Mouse (Mus musculus) hindbrain, postnatal 0 days (tissue): ENCODE results near the gene Necap1. TPM values are rescaled to one million over a fixed set of nuclear protein-coding genes. Genes with fewer than 3 reads are reported as not detected.

ENCODE experiments used
- ATAC-seq: fragments of 200-750 bp; cut with Nextera tagmentation; 2 replicates; pipeline ENCODE4 v1.8.0; 2017; ENCODE audit warnings: mild to moderate bottlenecking, moderate TSS enrichment, moderate library complexity
- DNase-seq: peaks from one replicate; pipeline ENCODE4 v3.0.0-alpha.2; 2015; ENCODE audit warnings: low spot score
- H3K27ac ChIP-seq: fragments of 300-500 bp; sonication (generic); 2 replicates; pipeline ENCODE4 v1.5.1; 2014; ENCODE audit warnings: mild to moderate bottlenecking
- H3K27me3 ChIP-seq: fragments of 300-500 bp; sonication (generic); 2 replicates; pipeline ENCODE4 v1.6.1; 2014; ENCODE audit warnings: low read length, mixed read lengths; ENCODE audit not compliant: insufficient read depth
- H3K36me3 ChIP-seq: fragments of 300-500 bp; sonication (generic); 2 replicates; pipeline ENCODE4 v1.6.1; 2014; ENCODE audit warnings: low read length, mixed read lengths; ENCODE audit not compliant: insufficient read depth
- H3K4me1 ChIP-seq: fragments of 300-500 bp; sonication (generic); 2 replicates; pipeline ENCODE4 v1.6.1; 2014; ENCODE audit warnings: antibody characterized with exemption, low read length, mixed read lengths; ENCODE audit not compliant: insufficient read depth
- H3K4me2 ChIP-seq: fragments of 300-500 bp; sonication (generic); 2 replicates; pipeline ENCODE4 v1.6.1; 2014; ENCODE audit warnings: low read depth, mild to moderate bottlenecking, low read length, moderate library complexity, mixed read lengths
- H3K4me3 ChIP-seq: fragments of 300-500 bp; sonication (generic); 2 replicates; pipeline ENCODE4 v1.5.1; 2014; ENCODE audit warnings: low read length
- H3K9ac ChIP-seq: fragments of 300-500 bp; sonication (generic); replicated peaks from 2 replicates; pipeline ENCODE4 v1.6.1; 2014; ENCODE audit warnings: mild to moderate bottlenecking, low read length, moderate library complexity, mixed read lengths
- H3K9me3 ChIP-seq: fragments of 300-500 bp; sonication (generic); 2 replicates; pipeline ENCODE4 v1.6.1; 2016; ENCODE audit warnings: low read length, mixed read lengths
- CTCF ChIP-seq: IDR thresholded peaks from 2 replicates; pipeline ENCODE4 v1.5.1; 2016; ENCODE audit warnings: antibody characterized with exemption, control low read depth, low read depth
- WGBS: fragments of 180-500 bp; shearing (Covaris S2); extraction: QIAGEN DNeasy Blood & Tissue Kit; methylation state at CpG from one replicate; pipeline ENCODE4 v1.1.7; 2014; 5-methylcytosine and 5-hydroxymethylcytosine counted together
- polyA plus RNA-seq: library from polyadenylated mRNA; unstranded; fragments of >200 nt; fragmentation: Nextera tagmentation; extraction: Ambion mirVana; gene quantifications from 2 replicates; pipeline ENCODE4 v1.2.1, GENCODE M21; 2015
- total RNA-seq: library from RNA; depleted of rRNA; stranded (reverse); fragments of >200 nt; gene quantifications from 2 replicates; pipeline ENCODE4 v1.2.3, GENCODE M21; 2014

The Necap1 gene
- total and polyA plus RNA-seq, 2 experiments from 2014 or later = 121 to 162 TPM

DNA sequence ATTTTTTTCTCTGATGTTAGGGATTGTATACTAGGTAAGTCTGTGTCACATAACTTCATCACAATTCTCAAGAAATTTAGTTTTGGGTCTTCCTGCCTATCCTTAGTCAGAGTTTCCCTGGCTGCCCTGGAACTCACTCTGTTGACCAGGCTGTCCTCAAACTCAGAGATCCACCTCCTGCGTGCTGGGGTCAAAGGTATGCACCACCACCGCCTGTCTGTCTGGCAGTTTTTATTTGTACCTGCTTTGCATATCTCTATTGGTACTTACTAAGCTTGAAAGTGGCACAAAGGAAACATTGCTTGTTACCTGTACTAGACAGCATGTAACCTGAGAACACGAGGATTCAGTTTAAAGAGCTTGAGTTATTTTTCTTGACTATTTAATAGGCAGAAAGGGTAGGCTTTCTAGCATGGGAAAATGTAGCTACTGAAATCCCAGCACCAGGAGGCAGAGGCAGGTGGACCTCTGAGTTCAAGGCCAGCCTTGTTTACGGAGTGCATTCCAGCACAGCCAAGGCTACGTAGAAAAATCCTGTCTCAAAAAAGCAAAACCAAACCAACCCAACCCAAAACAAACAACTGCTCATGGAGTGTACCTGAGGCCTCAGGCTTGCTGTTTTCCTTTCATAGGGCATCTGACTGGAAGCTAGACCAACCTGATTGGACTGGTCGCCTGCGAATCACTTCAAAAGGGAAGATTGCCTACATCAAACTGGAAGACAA is 5.7 kb downstream of the Necap1 start:
- Histone ChIP-seq H3K9me3 (no peaks in the 10 kb centered on the region), H3K4me3 (no peak overlapping the region), H3K27me3 (no peaks in the 10 kb centered on the region), H3K36me3 (peaks cover 56% of the 10 kb centered on the region), H3K27ac (no peak overlapping the region), H3K4me1 (0 out of 2 replicates have a peak, but pooled peaks cover 5% of the 10 kb centered on the region), H3K4me2 (no peak overlapping the region), H3K9ac (no peak overlapping the region)
- WGBS = 90% methylated on average over 7 of the region's 7 CpGs
- DNase-seq (no peak), ATAC-seq (no peak)
- no peak for TF ChIP-seq CTCF

DNA sequence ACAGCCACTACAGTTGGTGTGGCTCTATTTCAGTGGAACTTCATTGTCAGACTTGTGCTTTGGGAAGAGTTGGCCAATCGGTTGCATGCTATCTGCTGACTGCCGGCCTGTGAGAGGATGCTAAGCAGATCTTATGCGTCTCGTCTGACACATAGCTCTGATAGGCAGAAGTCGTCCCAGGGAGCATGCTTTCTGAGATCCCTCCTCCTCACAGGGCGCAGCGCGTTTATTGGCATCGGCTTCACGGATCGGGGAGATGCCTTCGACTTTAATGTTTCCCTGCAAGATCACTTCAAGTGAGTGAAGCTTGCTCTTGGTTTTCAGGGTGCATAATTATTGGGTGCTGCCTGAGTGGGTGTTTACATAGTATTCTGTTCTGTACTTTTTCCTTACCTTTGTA is 7.0 kb downstream of the Necap1 start:
- 96% methylated on average over 12 of the region's 12 CpGs for WGBS
- no peak overlapping the region for H3K4me2 ChIP-seq
- H3K9ac ChIP-seq = no peak overlapping the region
- H3K9me3 ChIP-seq = no peaks in the 10 kb centered on the region
- peaks cover 59% of the 10 kb centered on the region for H3K36me3 ChIP-seq
- DNase-seq = no peak
- H3K27ac ChIP-seq = no peak overlapping the region
- no peak for TF ChIP-seq CTCF
- H3K4me3 ChIP-seq = no peak overlapping the region
- 0 out of 2 replicates have a peak, but pooled peaks cover under 1% of the 10 kb centered on the region for H3K4me1 ChIP-seq
- H3K27me3 ChIP-seq = no peaks in the 10 kb centered on the region
- ATAC-seq = no peak

DNA sequence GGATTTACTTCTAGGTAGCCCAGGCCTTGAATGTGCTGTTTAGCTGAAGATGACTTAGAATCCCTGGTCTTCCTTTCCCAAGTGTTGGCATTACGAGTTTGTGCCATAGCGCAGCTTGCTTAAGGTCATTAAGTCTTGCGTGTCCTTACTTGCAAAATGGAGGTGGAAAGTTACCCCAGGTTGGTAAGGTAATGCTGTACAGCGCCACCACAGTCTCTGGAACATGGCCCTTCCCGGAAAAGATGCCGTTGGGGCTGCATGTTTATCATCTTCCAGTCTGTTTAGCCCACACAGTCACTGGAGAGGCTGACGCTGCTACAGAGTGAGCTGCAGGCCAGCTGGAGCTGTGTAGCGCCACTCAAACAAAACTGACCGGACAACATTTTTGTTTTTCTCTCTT is 9.3 kb downstream of the Necap1 start:
- H3K9ac ChIP-seq = no peak overlapping the region
- WGBS = 95% methylated on average over 9 of the region's 9 CpGs
- DNase-seq = no peak
- no peaks in the 10 kb centered on the region for H3K4me1 ChIP-seq
- TF ChIP-seq CTCF = no peak
- no peaks in the 10 kb centered on the region for H3K27me3 ChIP-seq
- no peak overlapping the region for H3K4me2 ChIP-seq
- no peak for ATAC-seq
- H3K4me3 ChIP-seq = no peak overlapping the region
- H3K36me3 ChIP-seq = peaks cover 78% of the 10 kb centered on the region
- no peak overlapping the region for H3K27ac ChIP-seq
- H3K9me3 ChIP-seq = no peaks in the 10 kb centered on the region

DNA sequence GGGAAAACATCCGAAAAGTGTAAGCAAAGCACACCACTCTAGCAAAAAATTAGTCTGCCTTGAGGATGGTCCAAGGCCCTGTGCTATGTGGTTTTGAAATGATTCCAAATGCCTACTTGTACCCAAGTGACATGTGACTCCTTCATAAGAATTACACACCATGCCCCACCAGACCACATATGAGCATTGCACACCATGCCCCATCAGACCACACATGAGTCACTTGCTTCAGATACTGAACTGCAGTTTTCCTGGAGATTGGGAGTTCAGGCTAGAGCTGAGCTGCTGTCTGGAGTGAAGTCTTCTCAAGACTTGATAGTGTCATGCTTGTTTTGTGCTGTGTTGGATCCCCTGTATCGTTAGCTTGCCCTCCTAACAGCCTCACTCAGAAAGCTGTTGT is 15.3 kb downstream of the Necap1 start:
- Histone ChIP-seq H3K36me3 (peaks cover 36% of the 10 kb centered on the region), H3K4me1 (no peaks in the 10 kb centered on the region), H3K27me3 (no peaks in the 10 kb centered on the region), H3K27ac (no peak overlapping the region), H3K4me2 (no peak overlapping the region), H3K9ac (no peak overlapping the region), H3K4me3 (no peak overlapping the region), H3K9me3 (no peaks in the 10 kb centered on the region)
- ATAC-seq = no peak; the same call in 1 of the 2 replicates
- DNase-seq = no peak
- TF ChIP-seq CTCF = no peak
- WGBS = 89% methylated on average over 2 of the region's 2 CpGs

DNA sequence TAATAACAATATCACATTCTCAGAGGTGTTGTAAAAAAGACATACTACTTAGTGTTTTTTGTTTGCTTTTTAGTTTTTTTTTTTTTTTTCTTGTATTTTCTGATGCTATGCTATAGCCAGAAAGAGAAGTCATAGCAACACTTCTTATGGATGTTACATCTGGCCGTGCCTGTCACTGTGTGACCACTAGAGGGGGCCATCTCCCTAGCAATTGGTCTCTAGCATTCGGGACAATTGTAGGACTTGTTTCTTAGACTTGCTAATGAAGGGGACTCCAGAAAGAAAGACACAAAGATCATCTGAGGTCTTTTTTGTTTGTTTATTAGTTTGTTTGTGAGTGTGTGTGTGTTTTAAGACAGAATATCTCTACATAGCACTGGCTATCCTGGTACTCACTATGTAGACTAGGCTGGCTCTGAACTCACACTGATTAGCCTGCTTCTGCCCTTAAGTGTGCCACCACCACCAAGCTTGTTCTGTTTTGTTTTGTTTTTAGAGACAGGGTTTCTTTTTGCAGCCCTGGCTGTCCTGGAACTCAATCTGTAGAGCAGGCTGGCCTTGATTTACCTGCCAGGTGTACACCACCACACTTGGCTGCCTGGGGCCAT is 18.3 kb downstream of the Necap1 start:
- Histone ChIP-seq H3K4me2 (no peak overlapping the region), H3K4me1 (no peaks in the 10 kb centered on the region), H3K27me3 (no peaks in the 10 kb centered on the region), H3K36me3 (peaks cover 19% of the 10 kb centered on the region), H3K9ac (no peak overlapping the region), H3K9me3 (no peaks in the 10 kb centered on the region), H3K4me3 (no peak overlapping the region), H3K27ac (no peak overlapping the region)
- peak; percentile 90 for DNase-seq
- peak; percentile 92 for TF ChIP-seq CTCF
- ATAC-seq = peak; percentile 82
- 8% methylated on average over 2 of the region's 2 CpGs for WGBS

DNA sequence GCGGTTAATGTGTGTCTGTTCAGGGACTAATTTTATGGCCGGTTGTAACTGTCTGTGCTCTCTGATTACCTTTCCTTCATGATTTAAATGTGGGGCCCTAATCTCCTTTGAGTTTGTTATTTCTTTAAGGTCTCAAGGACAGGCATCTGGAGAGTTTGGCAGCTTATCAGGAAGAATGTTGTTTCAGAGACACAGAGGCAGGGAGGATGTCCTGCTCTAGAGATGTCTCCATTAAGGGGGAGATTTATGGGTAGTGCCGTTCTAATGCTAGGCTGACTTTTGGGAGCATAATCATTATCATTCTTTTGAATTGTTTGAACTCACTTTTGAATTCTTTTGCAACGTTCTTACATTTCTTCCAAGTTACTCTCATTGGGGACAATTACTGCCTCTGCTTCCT is 45.6 kb downstream of the Necap1 start:
- H3K4me1 ChIP-seq = no peaks in the 10 kb centered on the region
- H3K36me3 ChIP-seq = no peaks in the 10 kb centered on the region
- ATAC-seq (no peak), DNase-seq (no peak)
- 84% methylated on average over 4 of the region's 4 CpGs for WGBS
- H3K9ac ChIP-seq = no peak overlapping the region
- H3K4me3 ChIP-seq = no peak overlapping the region
- H3K27me3 ChIP-seq = no peaks in the 10 kb centered on the region
- H3K27ac ChIP-seq = no peak overlapping the region
- no peak for TF ChIP-seq CTCF
- H3K4me2 ChIP-seq = no peak overlapping the region
- no peaks in the 10 kb centered on the region for H3K9me3 ChIP-seq

DNA sequence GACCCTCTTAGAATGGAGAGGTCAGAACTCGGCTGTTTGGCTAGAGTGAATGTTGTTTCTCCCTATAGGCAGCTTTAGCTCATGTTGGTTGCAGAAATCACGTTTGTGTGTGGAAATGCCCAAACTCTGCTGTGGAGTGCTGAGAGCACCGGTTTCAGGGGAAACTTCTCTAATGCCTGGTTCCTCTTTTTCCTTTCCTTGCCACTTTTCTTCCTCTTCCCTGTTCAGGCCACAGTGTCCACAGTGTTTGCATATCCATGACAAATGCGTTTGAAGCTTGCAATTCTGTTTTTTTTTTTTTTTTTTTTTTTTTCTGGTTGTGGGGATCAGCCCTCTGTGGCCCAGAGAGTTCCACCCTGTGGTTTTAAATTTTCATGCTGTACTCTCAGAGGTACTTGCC is 47.2 kb downstream of the Necap1 start, which contains the start of gene Clec4a1:
Gene Clec4a1, plus strand, starts transcription at position 398 of the 400 bp plus-strand sequence.
- H3K27me3 ChIP-seq = no peaks in the 10 kb centered on the region
- H3K4me2 ChIP-seq = no peak within 1 kb of the TSS
- no peaks in the 10 kb centered on the region for H3K9me3 ChIP-seq
- no peak within 1 kb of the TSS for H3K9ac ChIP-seq
- H3K4me3 ChIP-seq = no peak within 1 kb of the TSS
- H3K36me3 ChIP-seq = no peaks in the 10 kb centered on the region
- H3K27ac ChIP-seq = no peak within 1 kb of the TSS
- no peaks in the 10 kb centered on the region for H3K4me1 ChIP-seq
- no peak for TF ChIP-seq CTCF
- no peak for ATAC-seq
- 52% methylated on average over 4 of the region's 4 CpGs for WGBS
- DNase-seq = no peak
